Mouse (Mus musculus) stomach, postnatal 0 days (tissue): Measurements from ENCODE around the gene Golga7b.

Experiments used
- CTCF ChIP-seq: IDR thresholded peaks from 2 replicates; pipeline ENCODE4 v1.5.1; 2016; ENCODE audit warnings: antibody characterized with exemption, low read depth, mild to moderate bottlenecking, moderate library complexity
- EP300 ChIP-seq: optimal IDR thresholded peaks from 2 replicates; pipeline ENCODE3; 2016; ENCODE audit warnings: antibody characterized with exemption

DNA sequence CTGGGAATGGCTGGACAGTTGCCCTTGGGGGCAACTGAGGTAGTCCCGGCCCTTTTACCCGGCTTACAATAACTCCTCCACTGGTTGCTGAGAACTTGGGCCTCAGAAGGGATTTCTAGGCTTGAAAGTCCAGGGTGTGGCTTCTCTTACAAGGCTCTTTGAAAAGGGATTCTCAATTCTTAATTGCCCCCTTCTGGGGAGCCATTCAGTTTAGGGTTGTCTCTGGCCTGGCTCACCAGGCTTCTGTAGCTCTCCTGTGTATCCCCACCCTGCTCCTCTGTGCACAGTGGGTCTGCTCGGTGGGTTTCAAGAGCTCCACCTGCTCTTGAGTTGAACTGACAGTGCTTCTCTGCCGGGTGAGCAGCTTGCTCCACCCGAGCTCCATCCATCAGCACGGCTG, 37.4 kb upstream of the Golga7b start:
- no peak for TF ChIP-seq CTCF
- no peak for TF ChIP-seq EP300
